Comparison of ENCODE assay signal across 9 mouse cellular contexts in genomic region chr9:57659774-57660173, GRCm38 (mm10). TPM values are rescaled to one million over a fixed set of nuclear protein-coding genes. Genes with fewer than 3 reads are reported as not detected.
A peak's percentile ranks its signal among the peaks of the same experiment; 100 is the strongest.
DNase-seq lines count a peak whose midpoint lies in the region; ATAC-seq and TF ChIP-seq lines count a peak whose summit lies in the region.
"Had no signal": no experiment of that assay in that cellular context is flagged by ENCODE, and none has a peak within 500 bp of the region (broad histone marks: within the 10 kb centered on the region; RNA-seq: fewer than 3 reads in every experiment).

No protein-coding gene starts in this region.

- peak; percentile 78; the same call in 1 of the 2 replicates for TF ChIP-seq CTCF in spleen, adult 2 months (IDR thresholded peaks at IDR 0.05; ENCODE audit: extremely low read depth, insufficient read depth, insufficient read length, insufficient replicate concordance)

- WGBS in forebrain, embryonic 14.5 days = 26% methylated on average over 4 of the region's 4 CpGs
- 23% methylated on average over 4 of the region's 4 CpGs for WGBS in hindbrain, embryonic 15.5 days
- WGBS in spleen, adult 2 months = 25% methylated on average over 4 of the region's 4 CpGs

- H3K9me3 ChIP-seq in forebrain, embryonic 14.5 days (replicated peaks; ENCODE audit: control insufficient read depth, low read length) = no peaks in the 10 kb centered on the region
- no peaks in the 10 kb centered on the region for H3K9me3 ChIP-seq in hindbrain, embryonic 15.5 days
- H3K9me3 ChIP-seq: neural tube, embryonic 13.5 days had no signal

- peak; percentile 63; the same call in 1 of the 2 replicates for ATAC-seq in forebrain, embryonic 14.5 days
- ATAC-seq in hindbrain, embryonic 15.5 days (ENCODE audit: low FRiP score, low read depth) = peak; percentile 73; the same call in 1 of the 2 replicates

- no peaks in the 10 kb centered on the region for H3K27me3 ChIP-seq in forebrain, embryonic 14.5 days (replicated peaks; ENCODE audit: control insufficient read depth, insufficient read depth, low read length)
- H3K27me3 ChIP-seq in hindbrain, embryonic 15.5 days = no peaks in the 10 kb centered on the region
- H3K27me3 ChIP-seq in spleen, adult 2 months (ENCODE audit: control insufficient read depth, insufficient read depth, low read length) = no peaks in the 10 kb centered on the region
- H3K27me3 ChIP-seq: neural tube, embryonic 13.5 days had no signal

- no peak overlapping the region for H3K4me2 ChIP-seq in forebrain, embryonic 14.5 days (ENCODE audit: low read length)
- no peak overlapping the region for H3K4me2 ChIP-seq in hindbrain, embryonic 15.5 days
- H3K4me2 ChIP-seq: neural tube, embryonic 13.5 days had no signal

- no peaks in the 10 kb centered on the region for H3K36me3 ChIP-seq in forebrain, embryonic 14.5 days (ENCODE audit: control insufficient read depth, insufficient read depth, low read length)
- H3K36me3 ChIP-seq in hindbrain, embryonic 15.5 days = no peaks in the 10 kb centered on the region
- H3K36me3 ChIP-seq in spleen, adult 2 months (ENCODE audit: control insufficient read depth, insufficient read depth, low read length) = no peaks in the 10 kb centered on the region
- H3K36me3 ChIP-seq: neural tube, embryonic 13.5 days had no signal

- H3K4me1 ChIP-seq in forebrain, embryonic 14.5 days (ENCODE audit: control insufficient read depth, insufficient read depth, low read length) = no peaks in the 10 kb centered on the region
- peaks cover 8% of the 10 kb centered on the region for H3K4me1 ChIP-seq in hindbrain, embryonic 15.5 days (replicated peaks)
- H3K4me1 ChIP-seq in spleen, adult 2 months (ENCODE audit: control insufficient read depth, insufficient read depth, insufficient read length) = peaks cover 5% of the 10 kb centered on the region; the same call in 1 of the 2 replicates

- peak; percentile 77 to 83 for DNase-seq in left cerebral cortex, adult 18-20 months (ENCODE audit: low spot score in 2 of 2)
- no peak for DNase-seq in left cerebral cortex, adult 11 months (ENCODE audit: low spot score)
- DNase-seq in c-Kit-positive CD71-positive TER-119-positive erythroid progenitor cells, embryonic 14.5 days (ENCODE audit: low spot score) = peak; percentile 80
- DNase-seq in forebrain, embryonic 14.5 days (ENCODE audit: low spot score) = peak; percentile 82
- DNase-seq in layer of hippocampus, postnatal 14 days (ENCODE audit: low spot score in 2 of 2) = peak; percentile 70 to 88
- peak; percentile 89 for DNase-seq in lung, postnatal 36 days
- peak in 1 of 2 experiments; percentile 73 for DNase-seq in spleen, adult 2 months (ENCODE audit: low read depth in 1 of 2, low spot score in 2 of 2)

- TF ChIP-seq POLR2A in spleen, adult 2 months (IDR thresholded peaks at IDR 0.05; ENCODE audit: low read depth, low read length) = no peak

- H3K9ac ChIP-seq in forebrain, embryonic 14.5 days (ENCODE audit: low read length) = no peak overlapping the region
- H3K9ac ChIP-seq in hindbrain, embryonic 15.5 days = no peak overlapping the region
- H3K9ac ChIP-seq: neural tube, embryonic 13.5 days had no signal

- H3K27ac ChIP-seq in forebrain, embryonic 14.5 days (ENCODE audit: low read depth, low read length) = no peak overlapping the region
- no peak overlapping the region for H3K27ac ChIP-seq in hindbrain, embryonic 15.5 days (replicated peaks)
- H3K27ac ChIP-seq in spleen, adult 2 months (ENCODE audit: insufficient read depth, low read length) = no peak overlapping the region
- H3K27ac ChIP-seq: neural tube, embryonic 13.5 days had no signal

- no peak overlapping the region for H3K4me3 ChIP-seq in forebrain, embryonic 14.5 days (ENCODE audit: low read depth, low read length)
- H3K4me3 ChIP-seq in hindbrain, embryonic 15.5 days = no peak overlapping the region
- no peak overlapping the region for H3K4me3 ChIP-seq in spleen, adult 2 months (ENCODE audit: extremely low read depth, insufficient read depth, insufficient read length)
- H3K4me3 ChIP-seq: neural tube, embryonic 13.5 days had no signal

RNA-seq across cellular contexts. Expression of gene Csk, which starts 6.3 kb away (rescaled TPM):
- total RNA-seq in left cerebral cortex, adult 18-20 months (2021) = 10 to 100 TPM; 35.1 to 37.0 TPM
- 29.2 and 29.3 TPM in 2 replicates for polyA plus RNA-seq in forebrain, embryonic 14.5 days (2014; fragmentation: Nextera tagmentation; extraction: Ambion mirVana)
- polyA plus RNA-seq in hindbrain, embryonic 15.5 days (2015; fragmentation: Nextera tagmentation; extraction: Ambion mirVana) = 36.6 and 44.5 TPM in 2 replicates
- 10 to 100 TPM; 41.6 to 49.5 TPM for total RNA-seq in layer of hippocampus, postnatal 14 days (2021)
- 233 and 265 TPM in 2 replicates for polyA plus RNA-seq in spleen, adult 2 months (2012; rRNA removed)

RNA-seq across cellular contexts. Expression of gene Cyp1a2, which starts 23.7 kb away (rescaled TPM):
- total RNA-seq in left cerebral cortex, adult 18-20 months (2021) = not detected
- polyA plus RNA-seq in forebrain, embryonic 14.5 days (2014; fragmentation: Nextera tagmentation; extraction: Ambion mirVana) = not detected in 2 replicates
- not detected in 2 replicates for polyA plus RNA-seq in hindbrain, embryonic 15.5 days (2015; fragmentation: Nextera tagmentation; extraction: Ambion mirVana)
- total RNA-seq in layer of hippocampus, postnatal 14 days (2021) = not detected
- not detected in 2 replicates for polyA plus RNA-seq in spleen, adult 2 months (2012; rRNA removed)
- polyA plus RNA-seq: neural tube, embryonic 13.5 days had no signal

RNA-seq across cellular contexts. Expression of gene Cyp1a1, which starts 28.0 kb away (rescaled TPM):
- total RNA-seq in left cerebral cortex, adult 18-20 months (2021) = under 1 TPM in 1 of 2 experiments, not detected in 1; 0.16 TPM
- polyA plus RNA-seq in forebrain, embryonic 14.5 days (2014; fragmentation: Nextera tagmentation; extraction: Ambion mirVana) = 0.19 TPM in 1 of 2 replicates, not detected in the other
- 0.05 and 0.19 TPM in 2 replicates for polyA plus RNA-seq in hindbrain, embryonic 15.5 days (2015; fragmentation: Nextera tagmentation; extraction: Ambion mirVana)
- under 1 TPM; 0.14 to 0.28 TPM for total RNA-seq in layer of hippocampus, postnatal 14 days (2021)
- polyA plus RNA-seq in spleen, adult 2 months (2012; rRNA removed) = 0.13 and 0.15 TPM in 2 replicates

RNA-seq across cellular contexts. Expression of gene Lman1l, which starts 39.2 kb away (rescaled TPM):
- total RNA-seq in left cerebral cortex, adult 18-20 months (2021) = not detected
- polyA plus RNA-seq in forebrain, embryonic 14.5 days (2014; fragmentation: Nextera tagmentation; extraction: Ambion mirVana) = not detected in 2 replicates
- not detected in 2 replicates for polyA plus RNA-seq in hindbrain, embryonic 15.5 days (2015; fragmentation: Nextera tagmentation; extraction: Ambion mirVana)
- total RNA-seq in layer of hippocampus, postnatal 14 days (2021) = not detected
- polyA plus RNA-seq in spleen, adult 2 months (2012; rRNA removed) = 0.09 and 0.16 TPM in 2 replicates
- polyA plus RNA-seq: neural tube, embryonic 13.5 days had no signal

RNA-seq across cellular contexts. Expression of gene Edc3, which starts 48.6 kb away (rescaled TPM):
- total RNA-seq in left cerebral cortex, adult 18-20 months (2021) = 10 to 100 TPM; 15.2 to 16.0 TPM
- polyA plus RNA-seq in forebrain, embryonic 14.5 days (2014; fragmentation: Nextera tagmentation; extraction: Ambion mirVana) = 27.5 and 28.9 TPM in 2 replicates
- polyA plus RNA-seq in hindbrain, embryonic 15.5 days (2015; fragmentation: Nextera tagmentation; extraction: Ambion mirVana) = 30.8 and 31.0 TPM in 2 replicates
- 10 to 100 TPM; 12.8 to 14.2 TPM for total RNA-seq in layer of hippocampus, postnatal 14 days (2021)
- 9.9 and 11.2 TPM in 2 replicates for polyA plus RNA-seq in spleen, adult 2 months (2012; rRNA removed)
